Mouse (Mus musculus): Measurements from ENCODE around the gene Tnc.

DNA sequence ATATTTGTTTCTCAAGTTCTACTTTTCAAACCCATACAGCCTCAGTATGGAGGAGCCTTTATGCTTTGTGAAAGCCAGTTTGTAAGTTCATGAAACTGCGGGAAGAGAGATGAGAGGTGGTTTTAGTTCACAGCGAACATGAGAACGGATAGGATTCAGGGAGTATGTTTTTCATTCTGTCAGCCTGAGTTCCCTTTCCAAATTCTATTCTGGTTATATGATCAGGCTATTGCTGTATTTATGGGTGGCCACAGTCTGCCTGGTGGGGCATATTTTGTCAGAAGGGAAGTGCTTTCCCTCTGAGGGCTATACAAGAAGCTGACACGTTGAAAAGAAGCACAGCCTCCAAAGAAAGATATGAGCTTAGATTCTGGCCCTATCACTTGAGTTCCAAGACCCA, 2.9 kb downstream of the Tnc start:
- no peak for TF ChIP-seq CTCF (conservative IDR thresholded peaks at IDR 0.05; ENCODE audit: low read length)
- no peak for TF ChIP-seq POU5F1 (IDR thresholded peaks at IDR 0.05; ENCODE audit: borderline replicate concordance, low read length)
- TF ChIP-seq NANOG (IDR thresholded peaks at IDR 0.05; ENCODE audit: borderline replicate concordance, low read length): no peak

All from E14TG2a.4 (cell line).